Mouse (Mus musculus) cerebellum, adult 2 months (tissue): ENCODE results near the gene Pgp.
"Not testable (repeated sequence)": the region's sequence is repeated elsewhere in the genome, so short reads cannot be mapped to it uniquely, and the experiment has no call there.

ENCODE experiments used
- CTCF ChIP-seq: fragments of 200-500 bp; IDR thresholded peaks from 2 replicates; pipeline ENCODE4 v1.5.1; 2011; ENCODE audit warnings: low read depth, mild to moderate bottlenecking, control low read depth, low read length, moderate library complexity, borderline replicate concordance; ENCODE audit not compliant: insufficient read depth
- POLR2A ChIP-seq: fragments of 200-500 bp; IDR thresholded peaks from 2 replicates; pipeline ENCODE4 v1.6.1; 2011; ENCODE audit warnings: low read length, control low read depth, borderline replicate concordance; ENCODE audit not compliant: insufficient read depth

DNA sequence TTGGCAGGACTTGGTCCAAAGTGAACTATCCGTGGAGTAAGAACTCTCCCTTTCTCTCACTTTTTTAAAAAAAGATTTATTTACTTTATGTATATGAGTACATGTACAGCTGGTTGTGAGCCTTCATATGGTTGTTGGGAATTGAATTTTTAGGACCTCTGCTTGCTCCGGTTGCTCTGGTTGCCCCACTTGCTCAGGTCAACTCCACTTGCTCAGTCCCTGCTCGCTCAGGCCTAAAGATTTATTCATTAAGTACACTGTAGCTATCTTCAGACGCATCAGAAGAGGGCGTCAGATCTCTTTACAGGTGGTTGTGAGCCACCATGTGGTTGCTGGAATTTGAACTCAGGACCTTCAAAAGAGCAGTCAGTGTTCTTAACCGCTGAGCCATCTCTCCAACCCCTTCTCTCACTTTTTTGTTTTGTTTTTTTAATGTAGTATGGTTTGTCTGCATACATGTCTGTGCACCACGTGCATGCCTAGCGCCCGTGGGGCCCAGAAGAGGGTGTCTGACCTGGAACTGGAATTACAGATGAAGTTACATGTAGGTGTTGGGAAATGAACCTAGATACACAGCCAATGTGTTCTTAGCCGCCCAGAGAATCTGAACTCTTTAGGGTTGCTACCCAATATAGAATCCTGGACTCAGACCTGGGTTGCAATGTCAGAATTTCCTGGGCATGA, 14.5 kb upstream of the Pgp start:
- TF ChIP-seq CTCF, POLR2A: not testable (repeated sequence)
